Mouse (Mus musculus) heart, embryonic 16.5 days (tissue): Measurements from ENCODE around the gene Pnliprp2. TPM values are rescaled to one million over a fixed set of nuclear protein-coding genes. Genes with fewer than 3 reads are reported as not detected.

Experiments
- ATAC-seq: fragments of 200-750 bp; cut with Nextera tagmentation; replicated peaks from 2 replicates; pipeline ENCODE4 v1.8.0; 2017; ENCODE audit warnings: moderate number of reproducible peaks; ENCODE audit not compliant: insufficient read depth, low FRiP score; ENCODE audit errors: extremely low read depth
- H3K27ac ChIP-seq: fragments of 300-500 bp; sonication (generic); 2 replicates; pipeline ENCODE4 v1.5.1; 2014; ENCODE audit warnings: mild to moderate bottlenecking, low read length, control low read depth, moderate library complexity
- H3K27me3 ChIP-seq: fragments of 300-500 bp; sonication (generic); 2 replicates; pipeline ENCODE4 v1.6.1; 2014; ENCODE audit warnings: low read length, mixed read lengths; ENCODE audit not compliant: control insufficient read depth, insufficient read depth
- H3K36me3 ChIP-seq: fragments of 300-500 bp; sonication (generic); 2 replicates; pipeline ENCODE4 v1.6.1; 2014; ENCODE audit not compliant: control insufficient read depth, insufficient read depth
- H3K4me1 ChIP-seq: fragments of 300-500 bp; sonication (generic); 2 replicates; pipeline ENCODE4 v1.6.1; 2014; ENCODE audit warnings: low read length, mixed read lengths; ENCODE audit not compliant: control insufficient read depth, insufficient read depth
- H3K4me2 ChIP-seq: fragments of 300-500 bp; sonication (generic); 2 replicates; pipeline ENCODE4 v1.6.1; 2014; ENCODE audit warnings: low read depth, mild to moderate bottlenecking, control low read depth, low read length
- H3K4me3 ChIP-seq: fragments of 300-500 bp; sonication (generic); 2 replicates; pipeline ENCODE4 v1.5.1; 2014; ENCODE audit warnings: mild to moderate bottlenecking, control low read depth, low read length
- H3K9ac ChIP-seq: fragments of 300-500 bp; sonication (generic); 2 replicates; pipeline ENCODE4 v1.6.1; 2014; ENCODE audit warnings: low read length, control low read depth
- H3K9me3 ChIP-seq: fragments of 300-500 bp; sonication (generic); replicated peaks from 2 replicates; pipeline ENCODE4 v1.6.1; 2016; ENCODE audit warnings: low read length; ENCODE audit not compliant: control insufficient read depth
- WGBS: fragments of 180-500 bp; shearing (Covaris S2); extraction: QIAGEN DNeasy Blood & Tissue Kit; methylation state at CpG from one replicate; pipeline ENCODE4 v1.1.7; 2014; 5-methylcytosine and 5-hydroxymethylcytosine counted together
- polyA plus RNA-seq: library from polyadenylated mRNA; unstranded; fragments of >200 nt; fragmentation: Nextera tagmentation; extraction: Ambion mirVana; gene quantifications from 2 replicates; pipeline ENCODE4 v1.2.1, GENCODE M21; 2015

Gene Pnliprp2
- polyA plus RNA-seq, 1 experiment from 2014 or later = 0.12 TPM

- Histone ChIP-seq H3K4me2 (no peak overlapping the region), H3K4me3 (no peak overlapping the region), H3K9me3 (no peaks in the 10 kb centered on the region), H3K27me3 (no peaks in the 10 kb centered on the region), H3K27ac (no peak overlapping the region), H3K9ac (no peak overlapping the region), H3K4me1 (no peaks in the 10 kb centered on the region), H3K36me3 (no peaks in the 10 kb centered on the region)
- WGBS = 77% methylated on average over 4 of the region's 4 CpGs
- ATAC-seq = no peak
Observed at GRCm38 (mm10) chr19:58742711-58743110, 16.8 kb upstream of the Pnliprp2 start.

DNA sequence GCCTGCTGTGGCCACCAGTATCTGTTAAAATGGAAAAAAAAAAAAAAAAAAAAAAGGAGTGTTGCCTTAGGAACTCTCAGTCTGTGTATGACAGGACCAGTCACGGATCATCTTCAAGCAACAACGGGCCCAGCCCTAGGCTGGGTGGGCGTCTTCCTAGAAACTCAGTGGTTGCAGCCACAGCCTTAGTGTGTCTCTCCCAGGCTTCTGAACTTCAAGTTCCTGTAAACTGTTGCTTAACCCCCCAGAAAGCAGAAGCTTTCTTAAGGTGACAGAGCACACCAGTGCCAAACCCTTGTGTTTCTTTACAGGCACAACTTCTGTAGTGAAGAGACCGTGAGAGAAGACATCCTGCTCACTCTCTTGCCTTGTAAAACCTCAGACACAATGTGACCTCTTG is 15.8 kb upstream of the Pnliprp2 start:
- WGBS = 63% methylated on average over 4 of the region's 4 CpGs
- H3K4me1 ChIP-seq = no peaks in the 10 kb centered on the region
- no peaks in the 10 kb centered on the region for H3K27me3 ChIP-seq
- H3K9me3 ChIP-seq = no peaks in the 10 kb centered on the region
- H3K9ac ChIP-seq = no peak overlapping the region
- no peak overlapping the region for H3K4me3 ChIP-seq
- H3K4me2 ChIP-seq = no peak overlapping the region
- no peaks in the 10 kb centered on the region for H3K36me3 ChIP-seq
- H3K27ac ChIP-seq = no peak overlapping the region
- no peak for ATAC-seq

DNA sequence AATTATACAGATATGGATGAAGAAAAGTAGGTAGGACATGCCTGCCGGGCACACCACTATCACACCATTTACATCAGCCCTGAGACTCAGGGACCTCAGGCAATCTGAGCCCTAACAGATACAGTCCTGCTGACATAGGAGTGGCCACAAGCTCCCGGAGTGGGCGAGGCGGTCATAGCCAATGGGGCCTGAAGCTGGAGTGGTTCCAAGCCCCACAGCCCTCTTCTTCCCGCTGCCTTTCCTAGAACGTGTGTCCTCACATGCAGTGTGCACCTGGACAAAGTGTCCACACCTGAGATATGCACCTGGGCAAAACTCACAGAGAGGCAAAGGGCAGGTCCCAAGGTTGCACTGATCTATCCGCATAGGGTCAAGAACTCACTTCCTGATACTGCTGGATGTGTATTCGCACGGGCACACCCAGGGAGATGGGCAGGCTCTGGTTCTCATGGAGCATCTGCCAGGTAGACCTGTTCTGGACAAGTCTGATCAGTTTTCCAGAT is 12.0 kb upstream of the Pnliprp2 start:
- no peaks in the 10 kb centered on the region for H3K9me3 ChIP-seq
- no peaks in the 10 kb centered on the region for H3K36me3 ChIP-seq
- H3K27me3 ChIP-seq = no peaks in the 10 kb centered on the region
- 75% methylated on average over 9 of the region's 9 CpGs for WGBS
- H3K4me2 ChIP-seq = no peak overlapping the region
- no peak overlapping the region for H3K27ac ChIP-seq
- H3K9ac ChIP-seq = no peak overlapping the region
- no peak for ATAC-seq
- H3K4me3 ChIP-seq = no peak overlapping the region
- H3K4me1 ChIP-seq = no peaks in the 10 kb centered on the region

- peaks cover 4% of the 10 kb centered on the region for H3K9me3 ChIP-seq
- no peaks in the 10 kb centered on the region for H3K27me3 ChIP-seq
- no peak overlapping the region for H3K27ac ChIP-seq
- H3K9ac ChIP-seq = no peak overlapping the region
- 66% methylated on average over 2 of the region's 2 CpGs for WGBS
- no peak overlapping the region for H3K4me3 ChIP-seq
- no peaks in the 10 kb centered on the region for H3K4me1 ChIP-seq
- no peaks in the 10 kb centered on the region for H3K36me3 ChIP-seq
- no peak for ATAC-seq
- H3K4me2 ChIP-seq = no peak overlapping the region
Observed at GRCm38 (mm10) chr19:58750822-58751221, 8.7 kb upstream of the Pnliprp2 start.

- whole genome bisulfite sequencing = 54% methylated on average over 2 of the region's 2 CpGs
- Histone ChIP-seq H3K4me3 (no peak overlapping the region), H3K9me3 (peaks cover 4% of the 10 kb centered on the region), H3K36me3 (no peaks in the 10 kb centered on the region), H3K4me2 (no peak overlapping the region), H3K27me3 (no peaks in the 10 kb centered on the region), H3K4me1 (no peaks in the 10 kb centered on the region), H3K27ac (no peak overlapping the region), H3K9ac (no peak overlapping the region)
- ATAC-seq = no peak
Observed at GRCm38 (mm10) chr19:58751504-58751903, 8.0 kb upstream of the Pnliprp2 start.

DNA sequence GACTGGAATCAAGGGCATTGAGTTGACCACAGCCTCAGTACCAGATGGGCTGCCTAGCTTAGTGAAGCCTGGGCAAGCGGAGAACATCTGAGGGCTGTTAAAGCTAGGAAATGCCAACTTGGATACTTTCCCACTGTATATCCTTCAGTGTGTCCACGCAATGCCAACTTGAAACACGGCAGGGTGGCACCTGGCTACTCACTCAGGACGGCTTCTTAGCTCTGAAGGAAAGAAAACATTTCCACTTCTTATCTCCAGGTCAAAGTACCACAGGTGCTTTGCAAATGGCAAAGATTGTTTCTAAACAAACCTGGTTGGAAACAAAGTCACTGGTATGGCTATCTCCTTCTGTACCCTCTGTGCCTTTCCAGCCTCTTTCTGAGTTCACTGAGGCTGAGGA is 648 bp upstream of the Pnliprp2 start:
- ATAC-seq = no peak
- no peak overlapping the region for H3K27ac ChIP-seq

DNA sequence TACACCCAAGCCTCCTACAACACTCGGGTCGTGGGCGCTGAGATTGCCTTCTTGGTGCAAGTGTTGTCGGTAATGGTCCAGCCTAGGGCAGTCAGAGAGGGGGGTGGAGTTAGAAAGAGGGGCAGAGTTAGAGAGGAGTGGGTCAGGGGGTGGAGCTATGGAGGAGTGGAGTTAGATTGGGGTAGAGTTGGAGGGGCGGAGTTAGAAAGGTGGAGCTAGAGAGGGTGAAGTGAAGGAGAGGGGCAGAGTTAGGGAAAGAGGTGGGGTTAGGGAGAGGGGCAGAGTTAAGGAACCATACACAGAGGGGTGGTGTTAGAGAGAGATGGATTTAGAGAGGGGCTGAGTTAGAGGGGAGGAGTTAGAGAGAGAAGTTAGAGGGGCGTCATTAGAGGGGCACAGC is 2.8 kb downstream of the Pnliprp2 start:
- H3K9me3 ChIP-seq = no peaks in the 10 kb centered on the region
- H3K4me1 ChIP-seq = no peaks in the 10 kb centered on the region; the same call in 1 of the 2 replicates
- H3K4me2 ChIP-seq = no peak overlapping the region
- H3K27ac ChIP-seq = no peak overlapping the region
- H3K27me3 ChIP-seq = no peaks in the 10 kb centered on the region
- WGBS = 30% methylated on average over 6 of the region's 6 CpGs
- no peak for ATAC-seq
- no peaks in the 10 kb centered on the region for H3K36me3 ChIP-seq
- no peak overlapping the region for H3K9ac ChIP-seq
- no peak overlapping the region for H3K4me3 ChIP-seq

More for the DNA sequence above, 648 bp upstream of the Pnliprp2 start:
- 84% methylated on average over 4 of the region's 4 CpGs for WGBS
- Histone ChIP-seq H3K27me3 (no peaks in the 10 kb centered on the region), H3K4me1 (no peaks in the 10 kb centered on the region; the same call in 1 of the 2 replicates), H3K4me3 (no peak overlapping the region), H3K4me2 (no peak overlapping the region), H3K36me3 (no peaks in the 10 kb centered on the region), H3K9me3 (peaks cover 4% of the 10 kb centered on the region), H3K9ac (no peak overlapping the region)

- no peaks in the 10 kb centered on the region for H3K36me3 ChIP-seq
- 8% methylated on average over 12 of the region's 12 CpGs for WGBS
- no peaks in the 10 kb centered on the region for H3K9me3 ChIP-seq
- peak; percentile 55 for ATAC-seq
- H3K4me1 ChIP-seq = no peaks in the 10 kb centered on the region; the same call in 1 of the 2 replicates
- H3K4me2 ChIP-seq = no peak overlapping the region
- no peak overlapping the region for H3K27ac ChIP-seq
- H3K27me3 ChIP-seq = no peaks in the 10 kb centered on the region
- 0 out of 2 replicates have a peak overlapping the region, but pooled peaks have one; percentile 51 for H3K9ac ChIP-seq
- H3K4me3 ChIP-seq = no peak overlapping the region
Observed at GRCm38 (mm10) chr19:58762848-58763541, 3.5 kb downstream of the Pnliprp2 start.

- Histone ChIP-seq H3K4me2 (no peak overlapping the region), H3K36me3 (no peaks in the 10 kb centered on the region), H3K4me1 (no peaks in the 10 kb centered on the region; the same call in 1 of the 2 replicates), H3K27ac (no peak overlapping the region), H3K9ac (no peak overlapping the region), H3K9me3 (no peaks in the 10 kb centered on the region), H3K4me3 (no peak overlapping the region), H3K27me3 (no peaks in the 10 kb centered on the region)
- ATAC-seq = no peak
- WGBS = 94% methylated on average over 6 of the region's 6 CpGs
Observed at GRCm38 (mm10) chr19:58767329-58767728, 7.8 kb downstream of the Pnliprp2 start.
